Mouse (Mus musculus) spleen, adult 2 months (tissue): ENCODE data around the gene Lpp.

ENCODE experiments used
- CTCF ChIP-seq: fragments of 200-500 bp; IDR thresholded peaks from 2 replicates; pipeline ENCODE4 v1.5.1; 2011; ENCODE audit warnings: mild to moderate bottlenecking, inconsistent platforms; ENCODE audit not compliant: insufficient read depth, insufficient read length, insufficient replicate concordance; ENCODE audit errors: extremely low read depth
- POLR2A ChIP-seq: fragments of 200-500 bp; IDR thresholded peaks from 2 replicates; pipeline ENCODE4 v1.6.1; 2011; ENCODE audit warnings: low read depth, low read length, inconsistent platforms

GRCm38 (mm10) chr16:24454493-24454892 lies 61.2 kb downstream of the Lpp start:
- TF ChIP-seq CTCF (no peak), POLR2A (no peak)
